Mouse (Mus musculus): ENCODE data around the gene Kmt5b. TPM values are rescaled to one million over a fixed set of nuclear protein-coding genes. Genes with fewer than 3 reads are reported as not detected.

The Kmt5b gene
- polyA plus RNA-seq, 1 experiment, result 32.9 TPM

GRCm38 (mm10) chr19:3728901-3729300 is 38.3 kb upstream of the Kmt5b start:
- Histone ChIP-seq H3K27me3 (ENCODE audit: control insufficient read depth, insufficient read depth, low read length) (no peaks in the 10 kb centered on the region), H3K4me1 (replicated peaks; ENCODE audit: control insufficient read depth, insufficient read depth, low read length) (peaks cover 14% of the 10 kb centered on the region), H3K4me3 (ENCODE audit: control insufficient read depth, insufficient read depth, low read length) (no peak overlapping the region), H3K27ac (ENCODE audit: control insufficient read depth, insufficient read depth, low read length) (no peak overlapping the region), H3K36me3 (ENCODE audit: control insufficient read depth, insufficient read depth, low read length) (no peaks in the 10 kb centered on the region)
- 52% methylated on average over 2 of the region's 2 CpGs for WGBS
- no peak for DNase-seq
- no peak for TF ChIP-seq POLR2A (IDR thresholded peaks at IDR 0.05; ENCODE audit: control insufficient read depth, extremely low read depth, insufficient read depth, low read length, poor library complexity)

GRCm38 (mm10) chr19:3730781-3731646 is 36.2 kb upstream of the Kmt5b start:
- TF ChIP-seq POLR2A (IDR thresholded peaks at IDR 0.05; ENCODE audit: control insufficient read depth, extremely low read depth, insufficient read depth, low read length, poor library complexity) (no peak), CTCF (IDR thresholded peaks at IDR 0.05; ENCODE audit: borderline replicate concordance, control insufficient read depth, extremely low read depth, insufficient read depth, low read length, poor library complexity) (no peak)
- 18% methylated on average over 7 of the region's 7 CpGs for WGBS
- no peaks in the 10 kb centered on the region for H3K27me3 ChIP-seq (ENCODE audit: control insufficient read depth, insufficient read depth, low read length)
- H3K4me3 ChIP-seq (ENCODE audit: control insufficient read depth, insufficient read depth, low read length), result no peak overlapping the region
- H3K36me3 ChIP-seq (ENCODE audit: control insufficient read depth, insufficient read depth, low read length), result no peaks in the 10 kb centered on the region
- peak; percentile 29 for DNase-seq
- H3K4me1 ChIP-seq (replicated peaks; ENCODE audit: control insufficient read depth, insufficient read depth, low read length), result peaks cover 14% of the 10 kb centered on the region
- no peak overlapping the region for H3K27ac ChIP-seq (ENCODE audit: control insufficient read depth, insufficient read depth, low read length)

- TF ChIP-seq CTCF (IDR thresholded peaks at IDR 0.05; ENCODE audit: borderline replicate concordance, control insufficient read depth, extremely low read depth, insufficient read depth, low read length, poor library complexity) (no peak), POLR2A (IDR thresholded peaks at IDR 0.05; ENCODE audit: control insufficient read depth, extremely low read depth, insufficient read depth, low read length, poor library complexity) (no peak)
- H3K27me3 ChIP-seq (ENCODE audit: control insufficient read depth, insufficient read depth, low read length), result no peaks in the 10 kb centered on the region
- peaks cover 9% of the 10 kb centered on the region for H3K4me1 ChIP-seq (replicated peaks; ENCODE audit: control insufficient read depth, insufficient read depth, low read length)
- no peak overlapping the region for H3K27ac ChIP-seq (ENCODE audit: control insufficient read depth, insufficient read depth, low read length)
- 95% methylated on average over 3 of the region's 3 CpGs for WGBS
- H3K4me3 ChIP-seq (ENCODE audit: control insufficient read depth, insufficient read depth, low read length), result no peak overlapping the region
- no peak for DNase-seq
- H3K36me3 ChIP-seq (ENCODE audit: control insufficient read depth, insufficient read depth, low read length), result no peaks in the 10 kb centered on the region
Measured at GRCm38 (mm10) chr19:3736001-3736400, 31.2 kb upstream of the Kmt5b start.

GRCm38 (mm10) chr19:3739650-3740049 is 27.6 kb upstream of the Kmt5b start:
- Histone ChIP-seq H3K27ac (ENCODE audit: control insufficient read depth, insufficient read depth, low read length) (no peak overlapping the region), H3K4me1 (replicated peaks; ENCODE audit: control insufficient read depth, insufficient read depth, low read length) (no peaks in the 10 kb centered on the region), H3K36me3 (ENCODE audit: control insufficient read depth, insufficient read depth, low read length) (no peaks in the 10 kb centered on the region), H3K4me3 (ENCODE audit: control insufficient read depth, insufficient read depth, low read length) (no peak overlapping the region), H3K27me3 (ENCODE audit: control insufficient read depth, insufficient read depth, low read length) (no peaks in the 10 kb centered on the region)
- DNase-seq, result no peak
- TF ChIP-seq CTCF (IDR thresholded peaks at IDR 0.05; ENCODE audit: borderline replicate concordance, control insufficient read depth, extremely low read depth, insufficient read depth, low read length, poor library complexity) (no peak), POLR2A (IDR thresholded peaks at IDR 0.05; ENCODE audit: control insufficient read depth, extremely low read depth, insufficient read depth, low read length, poor library complexity) (no peak)
- WGBS, result 97% methylated on average over 7 of the region's 7 CpGs

- no peak for DNase-seq
- Histone ChIP-seq H3K4me1 (replicated peaks; ENCODE audit: control insufficient read depth, insufficient read depth, low read length) (no peaks in the 10 kb centered on the region), H3K27ac (ENCODE audit: control insufficient read depth, insufficient read depth, low read length) (no peak overlapping the region), H3K4me3 (ENCODE audit: control insufficient read depth, insufficient read depth, low read length) (no peak overlapping the region), H3K36me3 (ENCODE audit: control insufficient read depth, insufficient read depth, low read length) (no peaks in the 10 kb centered on the region), H3K27me3 (ENCODE audit: control insufficient read depth, insufficient read depth, low read length) (no peaks in the 10 kb centered on the region)
- WGBS, result 93% methylated on average over 4 of the region's 4 CpGs
- TF ChIP-seq POLR2A (IDR thresholded peaks at IDR 0.05; ENCODE audit: control insufficient read depth, extremely low read depth, insufficient read depth, low read length, poor library complexity) (no peak), CTCF (IDR thresholded peaks at IDR 0.05; ENCODE audit: borderline replicate concordance, control insufficient read depth, extremely low read depth, insufficient read depth, low read length, poor library complexity) (no peak)
Measured at GRCm38 (mm10) chr19:3742716-3743115, 24.5 kb upstream of the Kmt5b start.

- DNase-seq, result no peak
- WGBS, result 89% methylated on average over 7 of the region's 7 CpGs
- Histone ChIP-seq H3K4me3 (ENCODE audit: control insufficient read depth, insufficient read depth, low read length) (no peak overlapping the region), H3K4me1 (replicated peaks; ENCODE audit: control insufficient read depth, insufficient read depth, low read length) (no peaks in the 10 kb centered on the region), H3K27me3 (ENCODE audit: control insufficient read depth, insufficient read depth, low read length) (no peaks in the 10 kb centered on the region), H3K27ac (ENCODE audit: control insufficient read depth, insufficient read depth, low read length) (no peak overlapping the region), H3K36me3 (ENCODE audit: control insufficient read depth, insufficient read depth, low read length) (no peaks in the 10 kb centered on the region)
- TF ChIP-seq CTCF (IDR thresholded peaks at IDR 0.05; ENCODE audit: borderline replicate concordance, control insufficient read depth, extremely low read depth, insufficient read depth, low read length, poor library complexity) (no peak), POLR2A (IDR thresholded peaks at IDR 0.05; ENCODE audit: control insufficient read depth, extremely low read depth, insufficient read depth, low read length, poor library complexity) (no peak)
Measured at GRCm38 (mm10) chr19:3743362-3743761, 23.9 kb upstream of the Kmt5b start.
